Mouse (Mus musculus) frontal cortex, postnatal 14 days (tissue): ENCODE measurements around the gene Cyth2.
A peak's percentile ranks its signal among the peaks of the same experiment; 100 is the strongest.

Source experiments
- DNase-seq, 2 experiments: peaks; one replicate each; pipeline ENCODE4 v3.0.0; 2022; ENCODE audit warnings: low spot score in 2 of 2

The Cyth2 gene

GRCm38 (mm10) chr7:45786136-45786578 lies 28.2 kb downstream of the Cyth2 start:
- peak in 1 of 2 experiments; percentile 41 for DNase-seq

GRCm38 (mm10) chr7:45785388-45786135 lies 28.8 kb downstream of the Cyth2 start:
- peak in 1 of 2 experiments; percentile 60 for DNase-seq

GRCm38 (mm10) chr7:45784524-45785372 lies 29.6 kb downstream of the Cyth2 start, which contains the start of gene Sult2b1:
Gene Sult2b1, minus strand, starts transcription at chr7:45784669.
- DNase-seq: peak; percentile 85 to 88

- DNase-seq: peak; percentile 67 to 71
These were observed 30.8 kb downstream of the Cyth2 start, which contains the start of gene Lmtk3 for GRCm38 (mm10) chr7:45783511-45784091. Gene Lmtk3, plus strand, starts transcription at chr7:45783738.

- no peak for DNase-seq
These were observed 32.1 kb downstream of the Cyth2 start for GRCm38 (mm10) chr7:45782271-45782670.

GRCm38 (mm10) chr7:45779081-45779641 lies 35.2 kb downstream of the Cyth2 start:
- no peak for DNase-seq

- DNase-seq: no peak
These were observed 39.1 kb downstream of the Cyth2 start for GRCm38 (mm10) chr7:45775237-45775636.

- no peak for DNase-seq
These were observed 43.3 kb downstream of the Cyth2 start for GRCm38 (mm10) chr7:45771101-45771500.

- DNase-seq: no peak
These were observed 43.8 kb downstream of the Cyth2 start for GRCm38 (mm10) chr7:45770427-45771082.

GRCm38 (mm10) chr7:45767500-45767899 lies 46.9 kb downstream of the Cyth2 start:
- DNase-seq: no peak

- DNase-seq: no peak
These were observed 47.6 kb downstream of the Cyth2 start for GRCm38 (mm10) chr7:45766764-45767163.

- DNase-seq: no peak
These were observed 48.4 kb downstream of the Cyth2 start for GRCm38 (mm10) chr7:45765995-45766394.

- DNase-seq: no peak
These were observed 54.2 kb downstream of the Cyth2 start for GRCm38 (mm10) chr7:45760151-45760550.

- DNase-seq: no peak
These were observed 55.0 kb downstream of the Cyth2 start for GRCm38 (mm10) chr7:45759400-45759799.
